Mouse (Mus musculus) olfactory bulb, adult 2 months (tissue): ENCODE data around the gene Ncoa3. TPM values are rescaled to one million over a fixed set of nuclear protein-coding genes. Genes with fewer than 3 reads are reported as not detected.
"Not testable (repeated sequence)": the region's sequence is repeated elsewhere in the genome, so short reads cannot be mapped to it uniquely, and the experiment has no call there.

Experiments used
- H3K27ac ChIP-seq: fragments of 200-500 bp; 2 replicates; pipeline ENCODE4 v1.5.1; 2012; ENCODE audit warnings: low read depth, low read length; ENCODE audit not compliant: insufficient read depth
- H3K4me1 ChIP-seq: fragments of 200-500 bp; 2 replicates; pipeline ENCODE4 v1.6.1; 2012; ENCODE audit warnings: low read length; ENCODE audit not compliant: control insufficient read depth, insufficient read depth
- H3K4me3 ChIP-seq: fragments of 200-500 bp; 2 replicates; pipeline ENCODE4 v1.5.1; 2012; ENCODE audit warnings: mild to moderate bottlenecking, low read depth, low read length, moderate library complexity; ENCODE audit not compliant: insufficient read depth
- CTCF ChIP-seq: fragments of 200-500 bp; IDR thresholded peaks from 2 replicates; pipeline ENCODE4 v1.5.1; 2012; ENCODE audit warnings: low read depth, mild to moderate bottlenecking, low read length, moderate library complexity; ENCODE audit not compliant: insufficient read depth
- POLR2A ChIP-seq: fragments of 200-500 bp; IDR thresholded peaks from 2 replicates; pipeline ENCODE4 v1.6.1; 2012; ENCODE audit warnings: mild to moderate bottlenecking, low read depth, low read length, moderate library complexity; ENCODE audit not compliant: insufficient read depth
- WGBS: fragments of 180-500 bp; shearing (Covaris S2); methylation state at CpG from one replicate; pipeline ENCODE4 v1.1.7; 2018; 5-methylcytosine and 5-hydroxymethylcytosine counted together
- polyA plus RNA-seq: library from polyadenylated mRNA; stranded (reverse); fragments of >200 nt; gene quantifications from 2 replicates; pipeline ENCODE4 v1.2.4, GENCODE M21; 2012; ENCODE audit warnings: low replicate concordance; ENCODE audit not compliant: missing spikeins, insufficient read depth, insufficient read length

Gene Ncoa3
- not detected in 2 replicates for polyA plus RNA-seq

DNA sequence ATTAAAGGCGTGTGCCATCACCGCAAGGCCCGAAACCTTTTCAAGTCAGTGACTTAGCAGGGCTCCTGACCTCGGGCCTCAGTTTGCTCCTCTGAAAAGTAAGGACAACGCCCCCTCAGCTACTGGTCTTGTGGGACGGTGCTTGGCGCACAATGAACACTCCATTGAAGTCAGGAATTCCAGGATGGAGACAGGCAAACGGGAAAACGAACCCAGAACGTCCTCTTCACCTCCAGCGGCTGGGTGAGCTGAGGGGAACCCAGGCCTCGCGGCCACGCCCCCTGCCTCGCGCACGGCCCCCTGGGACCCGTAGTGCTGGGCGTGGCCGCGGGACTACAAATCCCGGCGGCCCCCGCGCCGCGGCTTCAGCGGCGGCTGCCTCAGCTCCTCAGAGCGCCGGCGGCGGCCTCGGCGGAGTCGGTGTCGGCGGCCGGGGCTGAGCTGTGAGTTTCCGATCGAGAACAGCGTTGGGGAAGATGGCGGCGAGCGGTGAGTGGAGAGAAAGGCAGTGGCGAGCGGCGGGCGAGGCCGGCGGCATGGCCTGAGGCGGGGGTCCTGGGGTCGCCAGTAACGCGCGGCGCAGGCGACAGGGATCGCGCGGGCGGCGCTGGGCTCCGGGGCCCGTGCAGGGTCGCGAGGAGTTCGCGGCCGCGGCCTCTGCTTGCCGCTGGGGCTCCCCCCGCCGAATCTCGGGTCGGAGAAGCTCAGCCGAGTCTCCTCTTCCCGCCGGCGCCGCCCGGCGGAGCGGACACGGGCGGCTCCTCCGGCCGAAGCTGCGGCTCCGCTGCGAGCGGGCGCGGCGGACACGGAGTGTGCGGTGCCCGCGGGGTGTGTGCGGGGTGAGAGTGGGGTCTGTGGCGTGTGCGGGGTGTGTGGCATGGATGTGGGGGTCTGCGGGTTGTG, at the start of gene Ncoa3:
Gene Ncoa3, plus strand, starts transcription at position 367 of the 903 bp plus-strand sequence.
- WGBS, result 1% methylated on average over 98 of the region's 103 CpGs
- Histone ChIP-seq H3K4me3 (peak within 1 kb of the TSS; percentile 72), H3K27ac (peak within 1 kb of the TSS; percentile 82), H3K4me1 (peaks cover 5% of the 10 kb centered on the region)
- TF ChIP-seq POLR2A, result peak; percentile 99
- TF ChIP-seq CTCF, result no peak

DNA sequence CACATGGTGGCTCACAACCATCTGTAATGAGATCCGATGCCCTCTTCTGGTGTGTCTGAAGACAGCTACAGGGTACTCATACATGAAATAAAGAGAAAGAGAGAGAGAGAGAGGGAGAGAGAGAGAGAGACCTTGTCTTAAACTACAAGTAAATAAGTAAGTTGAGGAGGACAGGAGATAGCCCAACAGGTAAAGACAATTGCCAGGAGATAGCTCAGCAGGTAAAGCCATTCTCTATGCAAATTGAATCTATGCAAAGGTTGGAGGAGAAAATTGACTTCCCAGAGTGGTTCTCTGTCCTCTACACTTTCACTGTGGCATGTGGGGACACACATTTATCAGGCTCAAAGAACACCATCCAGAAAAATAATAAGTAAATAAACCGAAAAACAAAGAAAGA, 49.3 kb upstream of the Ncoa3 start:
- TF ChIP-seq CTCF (no peak), POLR2A (no peak)

DNA sequence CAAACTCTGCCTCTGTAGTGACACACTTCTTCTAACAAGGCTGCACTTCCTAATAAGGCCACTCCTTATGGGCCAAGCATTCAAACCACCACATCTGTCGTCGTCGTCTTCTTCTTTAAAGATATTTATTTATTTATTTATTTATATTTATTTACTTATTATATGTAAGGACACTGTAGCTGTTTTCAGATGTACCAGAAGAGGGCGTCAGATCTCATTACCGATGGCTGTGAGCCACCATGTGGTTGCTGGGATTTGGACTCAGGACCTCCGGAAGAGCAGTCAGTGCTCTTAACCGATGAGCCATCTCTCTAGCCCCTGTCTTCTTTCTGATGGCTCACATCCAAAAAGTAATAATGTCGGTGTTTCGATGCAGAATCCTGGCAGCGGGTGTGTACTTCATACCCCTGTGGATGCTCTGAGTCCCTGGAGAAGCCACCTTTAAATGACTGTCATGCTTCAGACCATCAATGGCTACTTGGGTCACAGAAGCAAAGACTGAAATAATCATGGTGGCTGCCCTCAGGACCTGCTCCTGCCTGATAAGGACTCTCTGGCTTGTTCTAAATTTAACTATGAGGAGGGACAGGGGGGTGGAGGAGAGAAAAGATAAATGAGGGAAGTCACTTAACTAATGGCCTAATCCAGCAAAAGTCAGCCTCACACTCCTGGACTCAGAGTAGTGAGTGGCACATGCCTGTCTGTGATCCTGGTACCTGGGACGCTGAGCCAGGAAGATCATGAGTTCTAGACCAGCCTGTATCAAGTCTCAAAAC, 47.7 kb upstream of the Ncoa3 start:
- no peak overlapping the region for H3K4me3 ChIP-seq
- 76% methylated on average over 11 of the region's 11 CpGs for WGBS
- H3K27ac ChIP-seq, result no peak overlapping the region
- H3K4me1 ChIP-seq, result no peaks in the 10 kb centered on the region
- TF ChIP-seq CTCF (no peak), POLR2A (no peak)

More for the DNA sequence above, 49.3 kb upstream of the Ncoa3 start:
- peaks cover 3% of the 10 kb centered on the region; the same call in 1 of the 2 replicates for H3K4me1 ChIP-seq
- H3K27ac ChIP-seq, result no peak overlapping the region
- H3K4me3 ChIP-seq, result no peak overlapping the region
- WGBS, result 96% methylated on average over 2 of the region's 2 CpGs

DNA sequence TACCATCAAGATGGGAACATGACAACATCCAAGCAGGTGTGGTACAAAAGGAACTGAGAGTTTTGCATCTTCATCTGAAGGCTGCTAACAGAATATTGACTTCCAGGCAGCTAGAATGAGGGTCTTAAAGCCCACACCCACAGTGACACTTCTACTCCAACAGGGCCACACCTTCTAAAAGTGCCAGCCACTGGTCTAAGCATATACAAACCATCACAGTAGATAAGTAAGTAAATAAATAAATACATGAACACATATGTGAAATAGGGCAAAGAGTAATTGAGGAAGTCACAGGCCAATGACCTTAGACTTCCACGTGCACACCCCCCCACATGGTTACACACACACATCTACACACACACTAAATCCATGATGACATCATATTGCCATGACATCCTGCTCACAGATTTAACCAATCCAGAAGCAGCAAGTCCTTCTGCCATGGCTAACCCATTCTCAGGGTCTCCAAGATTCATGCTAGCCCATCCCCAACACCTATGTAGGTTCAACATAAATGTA, 46.3 kb upstream of the Ncoa3 start:
- H3K4me3 ChIP-seq, result no peak overlapping the region
- no peaks in the 10 kb centered on the region for H3K4me1 ChIP-seq
- 97% methylated on average over 1 of the region's 1 CpGs for WGBS
- H3K27ac ChIP-seq, result no peak overlapping the region
- TF ChIP-seq POLR2A (no peak), CTCF (no peak)

DNA sequence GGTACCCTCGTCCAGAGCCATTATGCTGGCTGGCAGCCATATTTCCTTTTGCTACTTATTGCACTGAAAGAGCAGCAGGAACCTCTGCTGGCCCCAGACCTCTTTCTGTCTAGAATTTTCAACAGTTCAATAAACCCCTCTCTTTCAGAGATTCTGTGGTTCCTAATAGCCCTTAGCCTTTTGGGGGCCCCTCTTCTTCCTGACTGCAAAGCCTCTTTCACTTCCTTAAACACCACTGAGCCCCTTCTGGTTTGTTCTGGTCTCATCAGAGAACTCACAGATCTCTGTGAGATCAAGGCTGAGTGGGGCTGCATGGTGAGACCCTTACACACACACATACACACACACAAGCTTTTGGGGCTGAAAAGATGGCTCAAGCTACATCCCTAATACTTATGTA, 44.4 kb upstream of the Ncoa3 start:
- Histone ChIP-seq H3K4me3 (no peak overlapping the region), H3K4me1 (no peaks in the 10 kb centered on the region), H3K27ac (no peak overlapping the region)
- WGBS, result 37% methylated on average over 1 of the region's 1 CpGs
- TF ChIP-seq CTCF (no peak), POLR2A (no peak)

DNA sequence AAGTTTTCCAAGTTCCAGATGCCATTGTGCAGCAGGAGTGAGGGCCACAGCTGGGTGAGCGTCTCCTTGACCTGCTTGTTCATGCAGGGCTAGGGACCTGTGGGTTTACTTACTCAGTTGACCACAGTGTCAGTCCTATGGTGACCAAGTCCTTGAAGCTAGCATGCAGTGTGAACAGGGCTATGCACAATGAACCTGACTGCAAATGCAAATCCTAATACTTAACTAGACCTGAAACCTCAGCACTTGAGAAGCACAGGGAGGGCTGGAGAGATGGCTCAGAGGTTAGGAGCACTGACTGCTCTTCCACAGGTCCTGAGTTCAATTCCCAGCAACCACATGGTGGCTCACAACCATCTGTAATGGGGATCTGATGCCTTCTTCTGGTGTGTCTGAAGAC, 43.7 kb upstream of the Ncoa3 start:
- 93% methylated on average over 1 of the region's 1 CpGs for WGBS
- H3K4me1 ChIP-seq, H3K4me3 ChIP-seq, H3K27ac ChIP-seq: not testable (repeated sequence)

DNA sequence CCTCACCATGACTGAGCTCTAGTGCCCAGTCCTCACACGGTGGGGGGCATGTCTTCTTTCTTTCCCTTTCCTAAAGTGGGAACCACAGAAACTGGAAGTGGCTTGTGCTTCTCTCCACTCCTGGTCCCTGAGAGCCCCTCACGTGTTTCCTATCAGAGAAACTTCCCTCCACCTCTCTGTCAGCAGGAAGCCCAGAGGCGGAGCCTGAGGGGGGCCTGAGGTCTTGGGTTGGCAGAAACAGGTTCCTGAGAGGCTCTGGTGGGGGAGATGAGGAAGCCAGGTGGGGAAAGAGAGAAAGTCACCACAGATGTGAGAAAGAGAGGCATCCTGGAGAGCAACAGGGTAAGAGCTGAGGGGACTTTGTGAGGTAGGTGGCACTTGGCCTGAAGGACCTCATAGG, 42.7 kb upstream of the Ncoa3 start:
- Histone ChIP-seq H3K4me3 (no peak overlapping the region), H3K27ac (no peak overlapping the region), H3K4me1 (no peaks in the 10 kb centered on the region)
- TF ChIP-seq POLR2A (no peak), CTCF (no peak)
- WGBS, result 93% methylated on average over 3 of the region's 3 CpGs

DNA sequence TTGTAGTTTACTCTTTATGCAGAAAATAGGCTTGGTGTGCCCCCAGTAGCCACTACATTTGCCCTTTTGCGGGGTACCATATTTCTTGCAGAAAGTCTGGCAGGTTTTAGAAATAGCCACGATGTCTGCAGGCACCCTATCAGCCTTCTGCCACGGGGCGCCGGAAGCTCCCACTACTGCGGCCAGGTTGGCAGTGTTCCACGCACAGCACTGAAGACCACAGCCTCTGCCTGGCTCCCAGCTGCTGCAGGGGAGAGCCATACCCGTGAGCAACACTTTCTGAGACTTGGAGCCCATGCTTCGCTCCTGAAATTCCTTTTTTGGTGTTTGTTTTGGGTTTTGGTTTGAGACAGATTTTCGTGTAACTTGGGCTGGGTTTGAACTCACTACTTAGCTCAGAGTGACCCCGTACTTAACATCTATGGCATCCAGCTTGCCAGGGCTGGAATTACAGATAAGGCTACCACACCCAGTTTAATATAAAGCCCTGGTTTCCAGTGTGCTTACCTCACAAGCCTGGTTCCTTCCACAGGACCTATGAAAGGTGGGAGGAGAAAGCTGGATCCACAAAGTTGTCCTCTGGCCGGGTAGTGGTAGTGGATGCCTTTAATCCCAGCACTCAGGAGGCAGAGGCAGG, 40.9 kb upstream of the Ncoa3 start:
- no peak overlapping the region for H3K4me3 ChIP-seq
- peaks cover 3% of the 10 kb centered on the region for H3K4me1 ChIP-seq
- WGBS, result 65% methylated on average over 12 of the region's 12 CpGs
- TF ChIP-seq POLR2A (no peak), CTCF (no peak)
- H3K27ac ChIP-seq, result no peak overlapping the region

DNA sequence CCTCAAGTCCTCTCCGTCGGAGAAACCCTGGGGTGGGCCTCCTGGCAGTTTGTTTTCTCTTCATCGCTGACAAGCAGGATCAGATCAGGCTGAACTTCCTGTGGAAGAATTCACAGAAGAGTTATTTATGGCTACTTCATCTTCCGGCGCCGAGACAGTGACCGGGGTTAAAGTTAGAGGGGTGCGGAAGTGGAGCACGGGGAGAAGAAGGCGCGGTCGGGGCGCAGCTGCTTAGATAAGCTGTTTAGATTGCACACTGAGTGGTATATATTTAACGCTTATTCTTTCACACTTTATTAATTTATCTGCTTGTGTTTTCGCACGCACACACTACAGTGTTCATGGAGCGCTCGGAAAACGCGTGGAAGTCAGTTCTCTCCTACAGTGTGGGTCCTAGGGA, 37.6 kb upstream of the Ncoa3 start:
- no peak overlapping the region for H3K27ac ChIP-seq
- TF ChIP-seq POLR2A (no peak), CTCF (no peak)
- H3K4me1 ChIP-seq, result peaks cover 6% of the 10 kb centered on the region
- WGBS, result 79% methylated on average over 20 of the region's 20 CpGs
- H3K4me3 ChIP-seq, result no peak overlapping the region
